Mouse (Mus musculus) kidney, postnatal 14 days (tissue): ENCODE results near the gene Abcb4.
"Not testable (repeated sequence)": the region's sequence is repeated elsewhere in the genome, so short reads cannot be mapped to it uniquely, and the experiment has no call there.

Experiments
- DNase-seq: peaks from one replicate; pipeline ENCODE4 v3.0.0; 2022; ENCODE audit warnings: mixed read lengths

The Abcb4 gene

GRCm38 (mm10) chr5:9000006-9000405, 106.5 kb downstream of the Abcb4 start:
- DNase-seq: peak; percentile 16

DNA sequence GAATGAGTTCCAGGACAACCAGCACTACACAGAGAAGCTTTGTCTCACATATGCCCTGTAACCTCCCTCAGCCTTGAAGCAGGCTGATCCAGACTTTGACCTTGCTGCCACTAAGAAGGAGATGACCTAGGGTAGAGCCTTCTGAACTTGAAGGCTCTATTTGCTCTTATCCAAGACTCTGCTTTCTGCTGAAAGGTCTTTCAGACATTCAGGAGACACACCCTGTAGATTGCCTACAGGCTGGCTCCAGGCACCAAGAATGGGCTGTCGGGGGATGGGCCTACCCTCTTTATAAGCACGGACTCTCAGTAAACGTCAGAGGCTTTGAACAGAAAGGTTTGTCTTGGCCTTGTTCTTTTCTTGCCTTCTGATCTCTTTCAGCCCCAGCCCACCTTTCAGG, 113.1 kb downstream of the Abcb4 start:
- DNase-seq: not testable (repeated sequence)
